ENCODE assay signal across 9 mouse cellular contexts in genomic region chr1:54039062-54039461, GRCm38 (mm10).
DNase-seq lines count a peak whose midpoint lies in the region; ATAC-seq lines count a peak whose summit lies in the region.
"Had no signal": no experiment of that assay in that cellular context is flagged by ENCODE, and none has a peak within 500 bp of the region (broad histone marks: within the 10 kb centered on the region; RNA-seq: fewer than 3 reads in every experiment).

No protein-coding gene starts in this region.

- no peaks in the 10 kb centered on the region for H3K36me3 ChIP-seq in forebrain, embryonic 10.5 days (replicated peaks)
- no peaks in the 10 kb centered on the region for H3K36me3 ChIP-seq in forebrain, embryonic 12.5 days (replicated peaks)
- no peaks in the 10 kb centered on the region for H3K36me3 ChIP-seq in kidney, embryonic 16.5 days (ENCODE audit: insufficient read depth, low read length)
- no peaks in the 10 kb centered on the region for H3K36me3 ChIP-seq in midbrain, embryonic 13.5 days

- 59% methylated on average over 2 of the region's 2 CpGs for WGBS in forebrain, embryonic 10.5 days
- 48% methylated on average over 2 of the region's 2 CpGs for WGBS in forebrain, embryonic 12.5 days
- WGBS in kidney, embryonic 16.5 days = 43% methylated on average over 2 of the region's 2 CpGs
- WGBS in midbrain, embryonic 13.5 days = 46% methylated on average over 2 of the region's 2 CpGs

- H3K4me1 ChIP-seq in forebrain, embryonic 10.5 days = no peaks in the 10 kb centered on the region
- no peaks in the 10 kb centered on the region for H3K4me1 ChIP-seq in forebrain, embryonic 12.5 days
- H3K4me1 ChIP-seq in kidney, embryonic 16.5 days (ENCODE audit: insufficient read depth, low read length) = no peaks in the 10 kb centered on the region
- H3K4me1 ChIP-seq in midbrain, embryonic 13.5 days (replicated peaks) = no peaks in the 10 kb centered on the region

- no peak overlapping the region for H3K9ac ChIP-seq in forebrain, embryonic 12.5 days
- no peak overlapping the region for H3K9ac ChIP-seq in kidney, embryonic 16.5 days (replicated peaks; ENCODE audit: low read length)
- H3K9ac ChIP-seq in midbrain, embryonic 13.5 days (replicated peaks) = no peak overlapping the region

- H3K27me3 ChIP-seq in forebrain, embryonic 10.5 days (ENCODE audit: poor library complexity, severe bottlenecking) = no peaks in the 10 kb centered on the region
- H3K27me3 ChIP-seq in forebrain, embryonic 12.5 days = no peaks in the 10 kb centered on the region
- H3K27me3 ChIP-seq in kidney, embryonic 16.5 days (ENCODE audit: insufficient read depth, low read length) = no peaks in the 10 kb centered on the region
- H3K27me3 ChIP-seq in midbrain, embryonic 13.5 days = no peaks in the 10 kb centered on the region

- H3K4me2 ChIP-seq in forebrain, embryonic 12.5 days = no peak overlapping the region
- H3K4me2 ChIP-seq in kidney, embryonic 16.5 days (replicated peaks; ENCODE audit: low read depth, low read length) = no peak overlapping the region
- no peak overlapping the region for H3K4me2 ChIP-seq in midbrain, embryonic 13.5 days (replicated peaks)

- DNase-seq in forebrain, embryonic 10.5 days (ENCODE audit: extremely low spot score, low spot score) = peak; percentile 16
- peak; percentile 10 for DNase-seq in ovary, postnatal 14 days (ENCODE audit: low spot score)
- DNase-seq in ovary, postnatal 36 days (ENCODE audit: low spot score) = no peak
- DNase-seq in embryo, embryonic 10 days (ENCODE audit: low spot score) = peak; percentile 50

- no peak overlapping the region for H3K4me3 ChIP-seq in forebrain, embryonic 10.5 days
- no peak overlapping the region for H3K4me3 ChIP-seq in forebrain, embryonic 12.5 days (replicated peaks)
- H3K4me3 ChIP-seq in kidney, embryonic 16.5 days (ENCODE audit: low read length) = no peak overlapping the region
- no peak overlapping the region for H3K4me3 ChIP-seq in midbrain, embryonic 13.5 days (replicated peaks)
- H3K4me3 ChIP-seq: erythroblast, embryonic 14.5 days had no signal

- ATAC-seq in forebrain, embryonic 12.5 days (ENCODE audit: low FRiP score) = no peak
- 0 out of 2 replicates have a peak, but pooled peaks have one; percentile 27 for ATAC-seq in kidney, embryonic 16.5 days (ENCODE audit: low FRiP score, low TSS enrichment)
- peak; percentile 50; the same call in 1 of the 2 replicates for ATAC-seq in midbrain, embryonic 13.5 days
- no peak for ATAC-seq in erythroid progenitor cell, adult 5-6 weeks (replicated peaks; ENCODE audit: low FRiP score, poor library complexity, severe bottlenecking)

- no peak overlapping the region for H3K27ac ChIP-seq in forebrain, embryonic 10.5 days
- H3K27ac ChIP-seq in forebrain, embryonic 12.5 days = no peak overlapping the region
- H3K27ac ChIP-seq in kidney, embryonic 16.5 days (ENCODE audit: low read length) = no peak overlapping the region
- no peak overlapping the region for H3K27ac ChIP-seq in midbrain, embryonic 13.5 days

- no peaks in the 10 kb centered on the region for H3K9me3 ChIP-seq in forebrain, embryonic 10.5 days
- no peaks in the 10 kb centered on the region for H3K9me3 ChIP-seq in forebrain, embryonic 12.5 days
- H3K9me3 ChIP-seq in kidney, embryonic 16.5 days (ENCODE audit: low read length) = no peaks in the 10 kb centered on the region
- no peaks in the 10 kb centered on the region for H3K9me3 ChIP-seq in midbrain, embryonic 13.5 days

Comparison
In these comparisons a context has a peak if more than half of its experiments do, and no peak if none do; other contexts are left out.
1. ATAC-seq: peak in kidney, embryonic 16.5 days (single experiment) and midbrain, embryonic 13.5 days (single experiment); none in forebrain, embryonic 12.5 days (single experiment) and erythroid progenitor cell, adult 5-6 weeks (single experiment).